Mouse (Mus musculus) liver, embryonic 14.5 days (tissue): ENCODE measurements around the gene Dtx3.

Experiments used
- CTCF ChIP-seq: IDR thresholded peaks from 2 replicates; pipeline ENCODE4 v1.5.1; 2016; ENCODE audit warnings: antibody characterized with exemption, low read depth, control low read depth
- EP300 ChIP-seq: IDR thresholded peaks from 2 replicates; pipeline ENCODE4 v1.6.1; 2016; ENCODE audit warnings: antibody characterized with exemption, low read depth

DNA sequence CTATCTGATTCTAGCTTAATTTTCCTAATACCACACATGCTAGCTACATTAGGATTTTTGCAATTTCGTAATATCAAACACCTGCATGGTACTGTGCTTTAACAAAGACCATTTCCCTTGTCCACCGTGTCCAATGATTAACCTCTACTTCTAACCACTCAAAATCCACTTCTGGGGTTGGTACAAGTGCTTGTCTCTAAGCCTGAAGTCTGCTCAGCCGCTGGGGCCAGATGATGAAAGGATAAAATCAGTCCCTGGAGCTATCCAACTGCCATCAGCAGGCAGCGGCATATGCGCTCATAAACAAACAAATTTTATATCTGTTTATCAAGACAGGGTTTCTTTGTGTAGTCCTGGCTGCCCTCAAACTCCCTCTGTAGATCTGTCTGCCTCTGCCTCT lies 9.1 kb upstream of the Dtx3 start:
- TF ChIP-seq CTCF, result no peak
- peak; percentile 15; the same call in 1 of the 2 replicates for TF ChIP-seq EP300
